ENCODE assay signal across 29 mouse cellular contexts in the genomic region with DNA sequence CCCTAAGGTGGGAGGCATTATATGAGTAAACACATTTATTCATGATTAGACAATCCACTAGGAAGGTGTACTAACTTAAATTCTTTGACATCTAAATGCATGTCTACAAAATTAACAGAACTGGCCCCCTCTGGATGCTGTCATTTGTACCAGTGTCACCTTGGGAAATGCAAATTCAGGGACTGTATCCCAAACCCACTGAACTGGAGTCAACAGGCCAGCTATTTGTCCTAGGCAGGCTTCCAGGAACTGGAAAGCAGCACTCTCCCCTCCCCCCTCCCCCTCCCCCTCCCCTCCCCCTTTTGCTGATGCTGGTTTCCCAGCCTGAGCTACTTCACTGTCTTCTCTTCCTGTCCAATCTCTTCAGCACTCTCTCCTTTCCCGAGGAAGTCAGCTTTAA.
DNase-seq lines count a peak whose midpoint lies in the region; ATAC-seq lines count a peak whose summit lies in the region.
"Had no signal": no experiment of that assay in that cellular context is flagged by ENCODE, and none has a peak within 500 bp of the region (broad histone marks: within the 10 kb centered on the region; RNA-seq: fewer than 3 reads in every experiment).

No protein-coding gene starts in this region.

- DNase-seq in kidney, adult 18-20 months: peak; percentile 11
- DNase-seq in ES-CJ7 (ENCODE audit: low read depth, low spot score): peak; percentile 54
- peak; percentile 34 for DNase-seq in kidney, adult 9 months
- DNase-seq in right cerebral cortex, postnatal 14 days: no peak
- DNase-seq in left cerebral cortex, adult 8-10 months (ENCODE audit: low spot score in 2 of 2): no peak
- DNase-seq: adrenal gland, adult 2 months; adrenal gland, postnatal 36 days; cerebellum, adult 18-20 months; cerebellum, postnatal 14 days; gastrocnemius, postnatal 10 days; lung, embryonic 14.5 days; lung, postnatal 14 days; thymus, adult 18-20 months; thymus, postnatal 25 days had no signal

- no peaks in the 10 kb centered on the region for H3K9me3 ChIP-seq in kidney, embryonic 16.5 days (ENCODE audit: low read length)
- no peaks in the 10 kb centered on the region for H3K9me3 ChIP-seq in limb, embryonic 13.5 days
- H3K9me3 ChIP-seq: embryonic facial prominence, embryonic 10.5 days; embryonic facial prominence, embryonic 15.5 days; forebrain, embryonic 12.5 days; heart, embryonic 10.5 days; heart, embryonic 15.5 days; hindbrain, embryonic 12.5 days; liver, embryonic 15.5 days; midbrain, embryonic 15.5 days had no signal

- no peak for ATAC-seq in kidney, embryonic 16.5 days (ENCODE audit: low FRiP score, low TSS enrichment)
- no peak for ATAC-seq in limb, embryonic 13.5 days (ENCODE audit: low FRiP score, low read depth)
- ATAC-seq: activated CD4-positive, CD25-positive, alpha-beta regulatory T cell, adult 4 months; intestine, postnatal 0 days; midbrain, embryonic 15.5 days had no signal

- H3K27me3 ChIP-seq in kidney, embryonic 16.5 days (ENCODE audit: insufficient read depth, low read length): no peaks in the 10 kb centered on the region
- no peaks in the 10 kb centered on the region for H3K27me3 ChIP-seq in limb, embryonic 13.5 days
- H3K27me3 ChIP-seq: embryonic facial prominence, embryonic 15.5 days; forebrain, embryonic 12.5 days; heart, embryonic 15.5 days; hindbrain, embryonic 12.5 days; liver, embryonic 15.5 days; midbrain, embryonic 15.5 days had no signal

- H3K36me3 ChIP-seq in kidney, embryonic 16.5 days (ENCODE audit: insufficient read depth, low read length): no peaks in the 10 kb centered on the region
- H3K36me3 ChIP-seq in limb, embryonic 13.5 days: no peaks in the 10 kb centered on the region
- H3K36me3 ChIP-seq: embryonic facial prominence, embryonic 10.5 days; embryonic facial prominence, embryonic 15.5 days; forebrain, embryonic 12.5 days; heart, embryonic 10.5 days; heart, embryonic 15.5 days; hindbrain, embryonic 12.5 days; liver, embryonic 15.5 days; midbrain, embryonic 15.5 days had no signal

- no peak overlapping the region for H3K4me2 ChIP-seq in kidney, embryonic 16.5 days (replicated peaks; ENCODE audit: low read depth, low read length)
- H3K4me2 ChIP-seq in limb, embryonic 13.5 days (replicated peaks): no peak overlapping the region
- H3K4me2 ChIP-seq: embryonic facial prominence, embryonic 15.5 days; forebrain, embryonic 12.5 days; heart, embryonic 15.5 days; hindbrain, embryonic 12.5 days; liver, embryonic 15.5 days; lung, embryonic 14.5 days; midbrain, embryonic 15.5 days had no signal

- 53% methylated on average over 1 of the region's 1 CpGs for WGBS in kidney, embryonic 16.5 days
- 11% methylated on average over 1 of the region's 1 CpGs for WGBS in limb, embryonic 13.5 days

- no peak overlapping the region for H3K9ac ChIP-seq in kidney, embryonic 16.5 days (replicated peaks; ENCODE audit: low read length)
- no peak overlapping the region for H3K9ac ChIP-seq in limb, embryonic 13.5 days
- H3K9ac ChIP-seq: embryonic facial prominence, embryonic 15.5 days; forebrain, embryonic 12.5 days; heart, embryonic 15.5 days; hindbrain, embryonic 12.5 days; liver, embryonic 15.5 days; lung, embryonic 14.5 days; midbrain, embryonic 15.5 days had no signal

- H3K4me1 ChIP-seq in kidney, embryonic 16.5 days (ENCODE audit: insufficient read depth, low read length): no peaks in the 10 kb centered on the region
- 0 out of 2 replicates have a peak, but pooled peaks cover 8% of the 10 kb centered on the region for H3K4me1 ChIP-seq in limb, embryonic 13.5 days
- H3K4me1 ChIP-seq: embryonic facial prominence, embryonic 15.5 days; forebrain, embryonic 12.5 days; heart, embryonic 10.5 days; hindbrain, embryonic 12.5 days; liver, embryonic 15.5 days; midbrain, embryonic 15.5 days had no signal

- no peak overlapping the region for H3K27ac ChIP-seq in kidney, embryonic 16.5 days (ENCODE audit: low read length)
- peak overlapping the region; percentile 55; the same call in 1 of the 2 replicates for H3K27ac ChIP-seq in limb, embryonic 13.5 days
- H3K27ac ChIP-seq: embryonic facial prominence, embryonic 10.5 days; embryonic facial prominence, embryonic 15.5 days; forebrain, embryonic 12.5 days; heart, embryonic 10.5 days; heart, embryonic 15.5 days; hindbrain, embryonic 12.5 days; layer of hippocampus, adult 2 months; left cerebral cortex, adult 2 months; liver, embryonic 15.5 days; midbrain, embryonic 15.5 days; stomach, postnatal 0 days had no signal

- H3K4me3 ChIP-seq in kidney, embryonic 16.5 days (ENCODE audit: low read length): no peak overlapping the region
- no peak overlapping the region for H3K4me3 ChIP-seq in limb, embryonic 13.5 days
- H3K4me3 ChIP-seq: embryonic facial prominence, embryonic 10.5 days; embryonic facial prominence, embryonic 15.5 days; forebrain, embryonic 12.5 days; heart, embryonic 10.5 days; heart, embryonic 15.5 days; hindbrain, embryonic 12.5 days; layer of hippocampus, adult 2 months; left cerebral cortex, adult 2 months; liver, embryonic 15.5 days; midbrain, embryonic 15.5 days had no signal

Comparison
In these comparisons a context has a peak if more than half of its experiments do, and no peak if none do; other contexts are left out.
1. DNase-seq: peak in kidney, adult 18-20 months (single experiment), ES-CJ7 (single experiment) and kidney, adult 9 months (single experiment); none in right cerebral cortex, postnatal 14 days (single experiment) and left cerebral cortex, adult 8-10 months (0 of 2).